Mouse (Mus musculus) 416B (cell line): ENCODE measurements at regions not wholly inside any gene's neighbourhood (a gene's known extent, or its start where the extent isn't known, plus 50 kb on each side); places are given as distances from the start of the nearest gene placed in this dataset.

Experiments
- DNase-seq: peaks from one replicate; pipeline ENCODE4 v3.0.0; 2011; ENCODE audit warnings: low read depth

GRCm38 (mm10) chr3:54103098-54103497 lies 52.7 kb upstream of the Trpc4 start:
- DNase-seq = no peak

DNA sequence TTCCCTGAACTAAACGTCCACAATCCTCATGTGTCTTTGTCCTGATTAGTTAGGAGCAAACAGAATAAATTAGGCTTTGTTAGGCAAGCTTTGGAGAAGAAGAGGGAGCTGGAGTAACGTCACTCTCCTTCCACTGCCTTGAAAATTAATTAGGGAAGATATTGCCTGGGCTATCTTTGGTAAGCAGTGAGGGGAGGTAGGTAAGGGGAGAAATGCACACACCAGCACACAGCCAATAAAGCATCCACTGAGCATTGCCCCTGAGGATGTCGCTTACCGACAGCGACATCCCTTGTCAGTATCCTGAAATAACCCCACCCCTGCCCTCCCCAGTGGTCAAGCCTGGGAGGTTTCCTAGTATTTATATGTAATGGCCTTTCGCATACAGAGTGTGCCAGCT lies 72.2 kb upstream of the Trpc4 start:
- no peak for DNase-seq

GRCm38 (mm10) chr3:54076461-54076860 lies 79.4 kb upstream of the Trpc4 start:
- DNase-seq = no peak

GRCm38 (mm10) chr3:54060653-54061052 lies 95.2 kb upstream of the Trpc4 start:
- no peak for DNase-seq

DNA sequence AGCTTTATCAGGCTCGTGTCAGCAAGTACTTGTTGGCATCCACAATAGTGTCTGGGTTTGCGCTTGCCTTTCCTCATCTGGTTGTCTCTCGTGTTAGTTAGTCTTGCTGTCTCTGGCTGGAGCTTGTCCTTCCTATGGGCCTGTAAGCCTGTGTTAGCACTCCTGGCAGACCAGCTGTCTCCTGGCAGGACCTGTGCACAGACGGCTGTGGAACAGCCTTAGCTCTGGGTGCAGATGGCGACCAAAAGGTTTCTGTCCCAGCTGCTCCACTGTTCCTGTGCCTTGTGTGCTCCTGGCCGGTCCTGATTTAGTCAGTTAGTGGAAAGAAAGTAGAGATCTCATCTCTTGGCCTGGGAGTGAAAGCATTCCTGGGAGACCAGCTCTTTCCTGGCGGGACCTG lies 101.5 kb upstream of the Trpc4 start:
- DNase-seq = no peak

- DNase-seq = no peak
Measured at GRCm38 (mm10) chr3:54049370-54049769, 106.5 kb upstream of the Trpc4 start.

DNA sequence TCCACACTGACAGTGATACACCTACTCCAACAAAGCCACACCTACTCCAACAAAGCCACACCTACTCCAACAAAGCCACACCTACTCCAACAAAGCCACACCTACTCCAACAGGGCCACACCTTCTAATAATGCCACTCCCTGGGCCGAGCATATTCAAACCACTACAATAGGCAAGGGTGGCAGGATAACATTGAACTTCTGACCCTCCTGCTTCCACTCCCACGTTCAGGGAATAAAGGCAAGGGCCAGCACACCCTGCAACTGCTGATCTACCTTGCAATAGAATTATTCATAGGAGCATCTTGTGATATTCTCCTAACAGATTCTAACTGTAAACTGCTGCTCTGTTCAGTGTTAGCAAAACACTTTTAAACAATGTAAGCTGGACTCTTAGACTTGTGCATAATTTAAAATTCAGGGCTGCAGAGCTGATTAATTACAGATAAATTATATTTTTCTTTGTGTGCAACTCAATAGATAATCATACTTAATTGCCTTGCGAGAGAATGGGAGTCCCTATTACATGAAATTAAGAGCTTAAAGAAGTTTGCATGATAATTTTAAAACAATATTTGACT lies 107.7 kb upstream of the Trpc4 start:
- DNase-seq = no peak

DNA sequence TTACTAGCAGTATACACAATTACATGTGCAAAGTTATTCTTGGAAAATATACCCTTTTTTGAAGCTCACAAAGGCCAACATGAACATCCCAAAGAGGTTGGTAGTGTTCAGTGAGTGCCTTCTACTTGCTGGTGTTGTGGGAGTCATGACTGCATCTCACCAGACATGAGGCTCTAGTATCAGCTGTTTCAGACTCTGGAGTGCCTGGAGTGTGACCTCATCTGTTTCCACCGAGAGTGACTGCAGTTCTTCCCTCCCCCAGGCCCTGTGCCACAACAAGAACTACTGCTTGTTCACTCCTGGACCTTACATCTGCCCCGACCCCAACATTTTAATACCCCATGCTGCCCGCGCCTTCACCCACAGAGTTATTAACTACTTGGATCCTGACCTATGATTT lies 128.5 kb upstream of the Trpc4 start:
- no peak for DNase-seq

DNA sequence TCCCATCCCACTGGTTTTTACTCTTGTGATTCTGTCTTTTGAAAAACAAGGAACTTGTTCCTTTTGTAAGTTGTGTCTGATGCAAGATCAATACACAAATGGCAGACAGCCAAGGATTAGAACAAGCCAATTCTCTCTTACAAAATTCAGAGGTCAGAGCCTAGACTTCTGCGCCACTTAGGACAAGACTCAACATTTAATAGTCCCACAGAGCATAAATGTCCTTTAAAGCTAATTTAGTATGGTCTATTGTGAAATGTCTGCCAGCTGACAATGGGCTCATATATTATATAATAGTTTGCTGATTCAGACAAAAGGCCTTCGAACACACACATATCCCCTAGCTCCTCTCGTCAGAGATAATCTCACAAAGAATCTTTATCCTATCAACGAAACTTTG lies 135.6 kb upstream of the Trpc4 start:
- no peak for DNase-seq

GRCm38 (mm10) chr3:54017943-54018649 lies 137.7 kb upstream of the Trpc4 start:
- no peak for DNase-seq

DNA sequence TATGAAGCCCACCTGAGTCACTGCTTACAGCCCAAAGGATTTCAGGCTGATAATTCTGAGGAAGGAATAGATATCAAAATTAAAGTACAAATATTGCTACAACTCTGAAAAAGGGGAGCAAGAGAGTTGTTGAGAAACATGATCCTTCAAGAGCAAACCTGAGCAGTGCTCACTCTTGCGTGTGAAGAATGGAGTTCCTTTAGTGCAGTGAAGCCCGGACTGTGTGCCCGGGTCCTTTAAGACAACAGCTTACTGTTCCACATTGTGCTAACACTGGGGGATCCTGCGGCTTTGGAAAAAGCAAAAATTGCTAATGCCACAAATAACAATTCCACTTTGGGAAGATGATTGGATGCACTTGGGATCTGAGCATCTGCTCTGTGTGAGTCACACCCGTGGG lies 139.0 kb upstream of the Trpc4 start:
- no peak for DNase-seq

DNA sequence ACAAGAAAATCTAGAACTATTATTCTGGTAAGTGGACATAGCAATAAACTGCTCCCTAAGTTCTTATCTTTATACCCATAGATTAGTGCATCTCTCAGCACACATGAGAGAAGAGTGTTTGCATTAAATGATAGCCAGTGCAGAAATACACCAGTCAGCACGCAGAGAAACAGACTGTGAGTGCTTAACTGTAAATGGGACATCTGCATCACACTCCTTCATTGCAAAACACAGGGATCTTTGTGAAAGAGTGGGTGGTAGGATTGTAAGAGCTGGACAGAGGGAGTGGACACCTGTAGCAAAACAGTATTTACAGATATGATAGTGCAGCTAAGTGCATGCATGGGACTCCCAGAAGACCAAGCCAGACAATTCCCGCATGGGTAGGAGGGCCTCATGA lies 144.8 kb upstream of the Trpc4 start:
- no peak for DNase-seq

DNA sequence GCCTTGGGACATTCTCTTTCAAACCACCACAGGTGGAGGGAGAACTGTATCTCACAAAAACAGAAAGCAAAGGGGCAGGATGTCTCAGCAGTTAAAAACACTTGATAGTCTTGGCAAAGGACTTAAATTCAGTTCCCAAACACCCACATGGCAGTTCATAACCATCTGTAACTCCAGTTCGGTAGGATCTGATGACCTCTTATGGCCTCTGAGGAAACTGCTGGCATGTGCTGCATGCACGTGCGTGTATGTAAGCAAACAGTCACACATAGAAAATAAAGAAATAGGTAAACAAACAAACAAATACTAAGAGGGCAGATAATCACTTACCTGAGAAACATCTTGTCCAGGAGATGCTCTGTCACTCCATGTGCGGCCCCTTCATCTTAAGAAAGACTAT lies 129.4 kb upstream of the Ufm1 start:
- no peak for DNase-seq

DNA sequence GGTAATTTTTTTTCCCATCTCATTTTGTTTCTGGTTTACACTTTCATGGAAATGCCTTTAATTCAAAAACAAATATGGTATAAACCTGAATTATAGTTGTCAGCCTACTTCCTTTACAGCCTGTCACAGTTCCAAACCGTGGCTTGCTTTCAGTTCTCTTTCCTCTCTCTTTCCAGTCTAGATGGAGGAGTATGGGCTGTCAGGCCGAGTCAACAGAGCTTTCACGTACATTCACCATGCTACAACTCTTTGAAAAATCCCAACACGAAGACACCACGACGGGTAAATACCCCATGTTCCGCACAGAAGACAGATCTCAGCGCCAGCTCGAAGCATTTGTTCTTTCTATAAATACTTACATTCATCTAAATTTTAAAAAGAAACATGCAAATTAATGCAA lies 125.2 kb upstream of the Ufm1 start:
- DNase-seq = no peak

DNA sequence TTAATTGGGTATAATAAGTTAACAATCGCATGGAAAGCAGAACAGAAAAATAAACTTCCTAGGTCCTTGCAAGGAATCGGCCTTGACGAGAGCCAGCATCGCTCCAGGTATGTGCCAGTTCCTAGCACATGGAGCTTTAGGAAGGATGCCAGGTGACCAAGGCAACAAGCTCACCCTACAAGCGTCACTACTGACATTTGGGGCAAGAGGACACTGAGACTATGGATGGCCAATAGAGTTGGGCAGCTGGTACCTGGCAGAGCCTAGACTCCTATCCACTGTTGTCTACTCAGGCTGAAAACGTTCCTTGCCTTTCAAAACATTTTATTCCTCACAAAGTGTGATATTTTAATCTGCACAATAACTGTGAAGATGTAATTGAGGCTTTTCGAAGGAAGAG lies 124.6 kb upstream of the Ufm1 start:
- DNase-seq = no peak

- DNase-seq = peak; percentile 1
Measured at GRCm38 (mm10) chr3:53987316-53987715, 123.7 kb upstream of the Ufm1 start.

DNA sequence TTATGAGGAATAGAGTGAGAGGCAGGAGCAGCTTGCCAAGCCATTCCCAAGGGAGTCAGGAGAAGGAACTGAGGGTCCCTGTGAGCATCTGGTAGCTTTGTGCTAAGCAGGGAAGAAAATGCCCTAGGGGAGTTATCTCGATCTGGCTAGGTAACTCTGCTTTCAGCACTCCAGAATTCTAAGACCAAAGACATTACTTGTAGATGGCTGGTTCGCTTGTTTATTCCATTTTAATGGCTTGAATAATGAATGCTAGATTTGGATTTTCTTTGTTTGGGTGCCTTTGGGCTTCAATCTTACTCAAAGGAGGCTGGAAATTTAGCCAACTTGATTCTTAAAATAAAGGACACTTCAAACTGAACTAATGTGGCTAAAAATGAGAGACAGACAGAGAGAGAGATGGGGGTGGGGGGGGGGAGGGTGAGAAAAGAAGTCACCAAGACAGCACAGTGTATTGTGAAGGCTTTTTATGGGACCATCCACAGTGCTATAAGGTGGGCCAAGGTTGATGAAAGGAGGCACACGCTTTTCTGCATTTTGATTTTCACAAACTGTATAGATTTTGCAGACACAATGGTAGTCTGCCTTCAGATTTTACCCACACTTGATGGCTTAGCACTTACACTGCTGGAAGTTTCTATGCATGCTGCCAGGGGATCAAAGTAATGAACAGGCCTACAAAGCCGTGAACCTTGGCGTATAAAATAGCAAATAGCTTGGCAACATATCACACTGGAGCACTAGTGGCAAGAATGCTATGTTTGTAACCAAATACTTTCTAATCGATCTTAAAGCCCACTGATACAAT lies 121.3 kb upstream of the Ufm1 start:
- DNase-seq = no peak

GRCm38 (mm10) chr3:53982311-53982710 lies 118.7 kb upstream of the Ufm1 start:
- DNase-seq = no peak

DNA sequence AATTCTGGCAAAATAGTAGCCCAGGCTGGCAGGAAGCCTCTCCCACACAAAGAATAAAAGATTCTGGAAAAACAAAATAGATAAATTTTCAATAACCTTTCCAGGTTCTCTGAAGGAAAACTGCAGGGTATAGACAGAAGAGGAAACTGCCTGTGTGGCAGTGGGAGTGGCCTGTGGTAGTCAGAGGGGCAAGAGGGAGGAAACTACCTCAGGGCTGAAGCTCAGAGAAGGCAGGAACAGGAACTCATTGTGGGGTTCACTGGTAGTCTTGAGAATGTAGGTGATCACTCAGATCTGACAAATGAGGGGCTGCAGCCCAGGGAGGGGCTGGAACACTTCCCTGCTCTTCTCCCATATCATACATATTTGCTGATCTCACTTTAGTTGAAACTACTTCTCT lies 118.0 kb upstream of the Ufm1 start:
- DNase-seq = no peak

DNA sequence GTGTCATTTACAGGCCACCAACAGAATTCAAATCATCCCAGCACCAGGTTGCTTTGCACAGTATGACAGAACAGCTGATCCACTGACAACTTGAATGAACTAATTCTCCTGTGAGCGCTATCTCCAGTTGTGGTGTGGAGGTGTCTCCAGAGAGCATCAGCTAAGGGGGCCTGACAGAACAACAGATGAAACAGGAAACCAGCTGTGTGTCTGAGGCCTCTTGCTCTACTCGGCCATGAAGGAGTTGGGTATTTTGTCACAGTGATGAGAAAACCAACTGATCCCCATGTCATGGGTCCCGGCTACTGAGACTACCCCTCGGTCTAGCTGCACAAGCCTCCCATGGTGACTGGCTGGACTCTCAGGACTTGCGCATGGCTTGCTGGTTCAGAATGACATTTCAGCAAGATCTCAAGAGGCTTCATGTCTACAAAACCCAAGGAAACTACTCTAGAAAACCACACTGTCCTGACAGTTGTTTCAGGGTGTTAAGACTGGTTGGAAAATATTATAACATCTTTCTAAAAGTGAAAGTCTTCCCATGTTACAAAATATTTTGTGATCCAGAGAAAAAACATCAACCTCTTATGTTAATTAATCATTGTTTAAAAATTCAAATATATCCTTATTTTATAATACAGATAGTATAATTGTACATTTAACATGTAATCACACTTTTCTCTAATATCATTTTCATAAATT lies 113.9 kb upstream of the Ufm1 start:
- DNase-seq = no peak

- DNase-seq = no peak
Measured at GRCm38 (mm10) chr3:53974905-53975551, 111.4 kb upstream of the Ufm1 start.

GRCm38 (mm10) chr3:53969000-53969641 lies 105.5 kb upstream of the Ufm1 start:
- no peak for DNase-seq
